11 mouse cellular contexts compared by ENCODE assay signal in the genomic region with DNA sequence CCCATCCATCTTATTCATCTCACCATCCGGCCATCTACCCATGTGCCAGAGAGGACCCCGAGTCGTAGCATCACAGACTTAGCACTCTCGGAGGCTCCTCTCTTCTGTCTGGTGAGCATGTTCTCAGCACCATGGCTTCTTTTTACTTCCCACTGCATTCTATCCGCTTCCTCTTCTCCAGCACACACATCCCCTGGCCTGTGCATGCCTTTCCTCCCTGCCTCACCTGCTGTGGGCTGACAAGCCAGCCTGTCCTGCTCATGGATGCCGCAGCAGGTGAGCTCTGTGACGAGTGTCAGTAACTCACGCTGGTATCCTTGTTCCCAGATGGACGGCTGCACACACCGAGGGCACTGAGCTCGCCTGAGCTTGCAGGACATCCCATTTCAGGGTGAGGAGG. TPM values are rescaled to one million over a fixed set of nuclear protein-coding genes. Genes with fewer than 3 reads are reported as not detected.
DNase-seq lines count a peak whose midpoint lies in the region; TF ChIP-seq lines count a peak whose summit lies in the region.
"Had no signal": no experiment of that assay in that cellular context is flagged by ENCODE, and none has a peak within 500 bp of the region (broad histone marks: within the 10 kb centered on the region; RNA-seq: fewer than 3 reads in every experiment).

A gene (minus strand): TSS at position 101 of the 400 bp plus-strand sequence.

- WGBS in bone marrow, adult 2 months = 74% methylated on average over 11 of the region's 11 CpGs
- 80% methylated on average over 11 of the region's 11 CpGs for whole genome bisulfite sequencing in macrophage (ENCODE audit: missing documents)

- no peaks in the 10 kb centered on the region for H3K36me3 ChIP-seq in macrophage (ENCODE audit: inconsistent target)
- H3K36me3 ChIP-seq: heart, embryonic 15.5 days had no signal

- no peak for TF ChIP-seq POLR2A in bone marrow, adult 2 months (IDR thresholded peaks at IDR 0.05; ENCODE audit: borderline replicate concordance, control insufficient read depth, low read depth, low read length)
- no peak for TF ChIP-seq POLR2A in cortical plate, adult 2 months (IDR thresholded peaks at IDR 0.05; ENCODE audit: extremely low read depth, insufficient read depth, low read length)

- H3K27ac ChIP-seq in bone marrow, adult 2 months (ENCODE audit: control insufficient read depth, insufficient read depth, low read depth, low read length, poor library complexity) = peak within 1 kb of the TSS; percentile 69; the same call in 1 of the 2 replicates
- no peak within 1 kb of the TSS for H3K27ac ChIP-seq in cortical plate, adult 2 months (ENCODE audit: insufficient read depth, low read length)
- peak within 1 kb of the TSS; percentile 37 for H3K27ac ChIP-seq in macrophage
- H3K27ac ChIP-seq: heart, embryonic 15.5 days had no signal

- no peak within 1 kb of the TSS for H3K4me3 ChIP-seq in bone marrow, adult 2 months (replicated peaks; ENCODE audit: control insufficient read depth, low read depth, low read length)
- H3K4me3 ChIP-seq in cortical plate, adult 2 months (ENCODE audit: insufficient read depth, low read length) = no peak within 1 kb of the TSS
- H3K4me3 ChIP-seq in macrophage (ENCODE audit: inconsistent target) = no peak within 1 kb of the TSS
- H3K4me3 ChIP-seq: heart, embryonic 15.5 days had no signal

- H3K4me1 ChIP-seq in bone marrow, adult 2 months (ENCODE audit: control insufficient read depth, insufficient read depth, low read length) = peaks cover 6% of the 10 kb centered on the region
- H3K4me1 ChIP-seq in cortical plate, adult 2 months (ENCODE audit: control insufficient read depth, insufficient read depth, low read length) = no peaks in the 10 kb centered on the region

- peaks cover 6% of the 10 kb centered on the region; the same call in 1 of the 2 replicates for H3K79me2 ChIP-seq in macrophage (ENCODE audit: inconsistent target)

- DNase-seq in layer of hippocampus, adult 18-20 months (ENCODE audit: low spot score in 2 of 2) = no peak
- no peak for DNase-seq in layer of hippocampus, adult 11-12 months (ENCODE audit: low spot score)
- DNase-seq in cerebellum, adult 8-10 months = no peak
- DNase-seq in urinary bladder, adult 2 months (ENCODE audit: low spot score) = no peak
- DNase-seq: adrenal gland, postnatal 25 days; cerebellum, adult 11-12 months; thymus, postnatal 14 days had no signal

- TF ChIP-seq CTCF in bone marrow, adult 2 months (IDR thresholded peaks at IDR 0.05; ENCODE audit: control insufficient read depth, insufficient read depth, low read length) = no peak
- TF ChIP-seq CTCF in cortical plate, adult 2 months (IDR thresholded peaks at IDR 0.05; ENCODE audit: extremely low read depth, insufficient read depth, low read length) = no peak

RNA-seq across cellular contexts. Expression of the gene that starts here (rescaled TPM):
- 10 to 100 TPM; 26.5 to 31.6 TPM for total RNA-seq in layer of hippocampus, adult 18-20 months (2021)
- 0.97 and 2.7 TPM in 2 replicates for polyA plus RNA-seq in bone marrow, adult 2 months (2011; ENCODE audit: insufficient read depth, insufficient read length, low replicate concordance, missing spikeins)
- polyA plus RNA-seq in cortical plate, adult 2 months (2012; rRNA removed) = 38.2 and 40.9 TPM in 2 replicates
- 1 to 10 TPM in 1 of 26 experiments, under 1 TPM in 7, not detected in 18; 0.17 to 5.4 (median 0.26) TPM for total RNA-seq in macrophage (2018; cell fraction: chromatin; rRNA removed)
- total RNA-seq in macrophage (2018; cell fraction: cytosol; rRNA removed) = under 1 TPM; 0.17 to 0.76 (median 0.39) TPM
- 1 to 10 TPM in 4 of 26 experiments, under 1 TPM in 21, not detected in 1; 0.30 to 2.9 (median 0.58) TPM for total RNA-seq in macrophage (2018; cell fraction: nucleus; rRNA removed)
- polyA plus RNA-seq in macrophage (2018) = 0.66 to 3.0 TPM (median 0.75 TPM) in 3 replicates
- polyA plus RNA-seq in urinary bladder, adult 2 months (2012; rRNA removed) = 2.9 and 3.1 TPM in 2 replicates
